Mouse (Mus musculus) heart, postnatal 14 days (tissue): ENCODE measurements around the gene Wscd2. TPM values are rescaled to one million over a fixed set of nuclear protein-coding genes. Genes with fewer than 3 reads are reported as not detected.

ENCODE experiments used
- DNase-seq, 2 experiments: peaks; one replicate each; pipeline ENCODE4 v3.0.0; 2021 to 2022
- intact Hi-C: fragments of 180-260 bp; cut with DNase I; formaldehyde crosslinking; loops from one replicate; pipeline ENCODE4 v1.15.1; 2025
- total RNA-seq, 2 experiments: library from RNA; stranded (reverse); gene quantifications; 2 replicates each; pipeline ENCODE4 v1.2.3; 2021

The Wscd2 gene
- total RNA-seq, 2 experiments from 2014 or later, result 0.36 to 0.49 TPM

- DNase-seq, result no peak
- intact Hi-C loops, result no loop called here
Observed at GRCm38 (mm10) chr5:113634887-113635610, 144.9 kb downstream of the Wscd2 start.

DNA sequence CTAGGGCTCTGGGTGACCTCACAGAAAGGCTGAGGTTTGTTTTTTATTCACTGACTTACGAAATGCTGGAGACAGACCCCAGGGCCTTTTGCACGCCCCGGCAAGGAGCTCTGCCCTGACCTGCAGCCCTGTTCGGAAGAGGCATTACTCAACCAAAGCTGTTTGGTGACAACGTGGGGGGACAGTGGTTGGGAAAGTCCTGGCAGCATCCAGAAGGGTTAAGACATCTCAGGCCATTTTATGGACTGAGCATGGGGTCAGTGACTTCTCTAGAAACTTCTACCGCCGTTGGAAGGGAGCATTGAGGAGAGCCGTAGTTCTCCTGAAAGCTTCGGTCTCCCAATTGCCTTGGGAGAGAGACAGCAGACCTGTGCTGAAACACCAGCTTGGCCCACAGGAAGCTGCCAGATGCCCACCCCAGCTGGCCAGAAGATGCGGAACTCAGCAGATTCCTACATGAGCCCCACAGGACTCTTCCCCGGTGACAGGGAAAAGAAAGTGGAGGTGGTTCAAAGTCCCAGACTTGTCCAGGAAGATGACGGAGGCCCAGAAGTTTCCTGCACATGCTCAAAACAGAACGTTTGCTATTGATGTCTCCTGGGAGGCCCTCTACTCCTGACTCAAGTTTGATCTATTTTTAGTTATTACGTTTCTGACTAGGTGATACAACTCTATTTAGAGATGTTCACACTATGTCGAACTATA is 145.9 kb downstream of the Wscd2 start:
- intact Hi-C loops, result no loop called here
- DNase-seq, result no peak

GRCm38 (mm10) chr5:113637631-113638030 is 147.5 kb downstream of the Wscd2 start:
- DNase-seq, result no peak
- intact Hi-C loops, result no loop called here

GRCm38 (mm10) chr5:113638055-113638454 is 147.9 kb downstream of the Wscd2 start:
- intact Hi-C loops, result no loop called here
- DNase-seq, result no peak

DNA sequence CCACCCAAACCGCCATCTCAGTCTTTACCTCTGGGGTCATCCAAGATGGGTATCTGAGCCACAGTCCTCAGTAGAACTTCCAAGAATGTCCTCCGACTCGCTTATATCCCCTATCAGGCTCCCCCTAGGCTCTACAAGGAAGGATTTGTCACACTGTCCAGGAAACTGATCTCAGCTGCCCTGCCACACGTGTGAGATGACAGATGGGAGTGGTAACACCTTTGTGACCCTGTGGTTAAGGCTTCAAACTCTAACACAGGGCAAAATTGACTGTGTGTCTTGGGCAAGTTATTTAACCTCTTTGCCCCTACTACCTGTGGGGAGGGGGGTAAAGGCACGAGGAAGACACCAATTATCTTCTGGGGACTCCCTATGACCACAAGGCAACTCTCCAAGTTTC is 149.0 kb downstream of the Wscd2 start:
- intact Hi-C loops, result no loop called here
- DNase-seq, result no peak

Other genes with a start within 250 kb of the Wscd2 start
- gene Sgsm1, start 179.5 kb upstream of the Wscd2 start, total RNA-seq, result under 1 TPM; 0.60 to 0.63 TPM
- not detected for gene Aym1, start 133.0 kb upstream of the Wscd2 start, total RNA-seq
- gene Cmklr1, start 160.1 kb downstream of the Wscd2 start, total RNA-seq, result 10 to 100 TPM; 23.8 to 25.0 TPM
- gene 1700069L16Rik, start 234.4 kb downstream of the Wscd2 start, total RNA-seq, result not detected
- 1 to 10 TPM; 4.7 to 5.7 TPM for gene Ficd, start 245.5 kb downstream of the Wscd2 start, total RNA-seq